Mouse (Mus musculus): ENCODE results near the gene Arf5. TPM values are rescaled to one million over a fixed set of nuclear protein-coding genes. Genes with fewer than 3 reads are reported as not detected.

Gene Arf5
- polyA plus RNA-seq, 1 experiment from 2014 or later = 420 TPM

- Histone ChIP-seq H3K9ac (no peak overlapping the region), H3K9me3 (no peaks in the 10 kb centered on the region), H3K4me3 (no peak overlapping the region), H3K4me1 (peaks cover 32% of the 10 kb centered on the region), H3K4me2 (no peak overlapping the region), H3K36me3 (peaks cover 38% of the 10 kb centered on the region), H3K27me3 (no peaks in the 10 kb centered on the region), H3K27ac (no peak overlapping the region)
- 90% methylated on average over 14 of the region's 14 CpGs for WGBS
- ATAC-seq (ENCODE audit: insufficient number of reproducible peaks, low FRiP score, low TSS enrichment, low read depth) = no peak
These were observed 4.9 kb upstream of the Arf5 start for GRCm38 (mm10) chr6:28418449-28418848.

- peaks cover 37% of the 10 kb centered on the region for H3K4me1 ChIP-seq
- no peaks in the 10 kb centered on the region for H3K27me3 ChIP-seq
- H3K4me2 ChIP-seq = peak overlapping the region; percentile 87; the same call in 1 of the 2 replicates
- H3K4me3 ChIP-seq = 0 out of 2 replicates have a peak overlapping the region, but pooled peaks have one; percentile 76
- 66% methylated on average over 2 of the region's 2 CpGs for WGBS
- no peak overlapping the region for H3K9ac ChIP-seq
- no peak overlapping the region for H3K27ac ChIP-seq
- peaks cover 35% of the 10 kb centered on the region for H3K36me3 ChIP-seq
- no peak for ATAC-seq (ENCODE audit: insufficient number of reproducible peaks, low FRiP score, low TSS enrichment, low read depth)
- no peaks in the 10 kb centered on the region for H3K9me3 ChIP-seq
These were observed 3.7 kb upstream of the Arf5 start for GRCm38 (mm10) chr6:28419673-28420072.

GRCm38 (mm10) chr6:28420361-28420760 is 3.0 kb upstream of the Arf5 start:
- ATAC-seq (ENCODE audit: insufficient number of reproducible peaks, low FRiP score, low TSS enrichment, low read depth) = no peak
- Histone ChIP-seq H3K9me3 (no peaks in the 10 kb centered on the region), H3K27ac (no peak overlapping the region), H3K36me3 (peaks cover 33% of the 10 kb centered on the region), H3K4me2 (peak overlapping the region; percentile 87), H3K4me1 (peaks cover 43% of the 10 kb centered on the region), H3K9ac (no peak overlapping the region), H3K27me3 (no peaks in the 10 kb centered on the region), H3K4me3 (peak overlapping the region; percentile 76)
- WGBS = 77% methylated on average over 17 of the region's 17 CpGs

GRCm38 (mm10) chr6:28420865-28421264 is 2.5 kb upstream of the Arf5 start:
- Histone ChIP-seq H3K9me3 (no peaks in the 10 kb centered on the region), H3K27ac (peak overlapping the region; percentile 65), H3K9ac (peak overlapping the region; percentile 53), H3K4me1 (peaks cover 45% of the 10 kb centered on the region), H3K27me3 (no peaks in the 10 kb centered on the region), H3K4me2 (peak overlapping the region; percentile 87), H3K36me3 (peaks cover 31% of the 10 kb centered on the region), H3K4me3 (peak overlapping the region; percentile 76)
- ATAC-seq (ENCODE audit: insufficient number of reproducible peaks, low FRiP score, low TSS enrichment, low read depth) = no peak
- 20% methylated on average over 13 of the region's 13 CpGs for WGBS

GRCm38 (mm10) chr6:28421469-28422000 is 1.8 kb upstream of the Arf5 start:
- no peaks in the 10 kb centered on the region for H3K27me3 ChIP-seq
- H3K4me2 ChIP-seq = peak overlapping the region; percentile 87
- peak overlapping the region; percentile 76 for H3K4me3 ChIP-seq
- WGBS = 1% methylated on average over 27 of the region's 27 CpGs
- peak; percentile 86 for ATAC-seq (ENCODE audit: insufficient number of reproducible peaks, low FRiP score, low TSS enrichment, low read depth)
- peak overlapping the region; percentile 53 for H3K9ac ChIP-seq
- no peaks in the 10 kb centered on the region for H3K9me3 ChIP-seq
- peaks cover 45% of the 10 kb centered on the region for H3K4me1 ChIP-seq
- peak overlapping the region; percentile 65 for H3K27ac ChIP-seq
- peaks cover 37% of the 10 kb centered on the region for H3K36me3 ChIP-seq

GRCm38 (mm10) chr6:28422651-28423290 is 589 bp upstream of the Arf5 start:
- H3K9me3 ChIP-seq = no peaks in the 10 kb centered on the region
- peak overlapping the region; percentile 79 for H3K27ac ChIP-seq
- peaks cover 33% of the 10 kb centered on the region for H3K36me3 ChIP-seq
- 66% methylated on average over 15 of the region's 15 CpGs for WGBS
- peak overlapping the region; percentile 58; the same call in 1 of the 2 replicates for H3K4me2 ChIP-seq
- ATAC-seq (ENCODE audit: insufficient number of reproducible peaks, low FRiP score, low TSS enrichment, low read depth) = no peak
- H3K4me3 ChIP-seq = peak overlapping the region; percentile 95
- H3K4me1 ChIP-seq = peaks cover 41% of the 10 kb centered on the region
- no peak overlapping the region for H3K9ac ChIP-seq
- no peaks in the 10 kb centered on the region for H3K27me3 ChIP-seq

GRCm38 (mm10) chr6:28423767-28424695 is 671 bp downstream of the Arf5 start:
- 9% methylated on average over 46 of the region's 46 CpGs for WGBS
- Histone ChIP-seq H3K9ac (peak overlapping the region; percentile 98), H3K4me1 (peaks cover 39% of the 10 kb centered on the region), H3K36me3 (peaks cover 21% of the 10 kb centered on the region), H3K4me2 (peak overlapping the region; percentile 58), H3K27ac (peak overlapping the region; percentile 79), H3K27me3 (no peaks in the 10 kb centered on the region), H3K9me3 (no peaks in the 10 kb centered on the region), H3K4me3 (peak overlapping the region; percentile 95)
- ATAC-seq (ENCODE audit: insufficient number of reproducible peaks, low FRiP score, low TSS enrichment, low read depth) = peak; percentile 16; the same call in 1 of the 2 replicates

- no peak for ATAC-seq (ENCODE audit: insufficient number of reproducible peaks, low FRiP score, low TSS enrichment, low read depth)
- Histone ChIP-seq H3K9ac (no peak overlapping the region), H3K27ac (no peak overlapping the region), H3K27me3 (no peaks in the 10 kb centered on the region), H3K36me3 (peaks cover 18% of the 10 kb centered on the region), H3K4me2 (peak overlapping the region; percentile 58), H3K9me3 (no peaks in the 10 kb centered on the region), H3K4me1 (peaks cover 33% of the 10 kb centered on the region), H3K4me3 (no peak overlapping the region)
- whole genome bisulfite sequencing = 73% methylated on average over 6 of the region's 6 CpGs
These were observed 1.7 kb downstream of the Arf5 start for GRCm38 (mm10) chr6:28425019-28425418.

- H3K27me3 ChIP-seq = no peaks in the 10 kb centered on the region
- no peaks in the 10 kb centered on the region for H3K9me3 ChIP-seq
- 83% methylated on average over 3 of the region's 3 CpGs for WGBS
- H3K4me1 ChIP-seq = peaks cover 15% of the 10 kb centered on the region
- no peak within 1 kb of the TSS for H3K4me2 ChIP-seq
- peaks cover 18% of the 10 kb centered on the region for H3K36me3 ChIP-seq
- H3K4me3 ChIP-seq = no peak within 1 kb of the TSS
- no peak for ATAC-seq (ENCODE audit: insufficient number of reproducible peaks, low FRiP score, low TSS enrichment, low read depth)
- H3K27ac ChIP-seq = no peak within 1 kb of the TSS
- no peak within 1 kb of the TSS for H3K9ac ChIP-seq
These were observed 3.9 kb downstream of the Arf5 start, which contains the start of gene Fscn3 for GRCm38 (mm10) chr6:28427096-28427839. TSS of gene Fscn3 (plus strand) at chr6:28427789.

GRCm38 (mm10) chr6:28428290-28428689 is 4.9 kb downstream of the Arf5 start, which contains the start of gene Gcc1:
TSS of gene Gcc1 (minus strand) at chr6:28428390.
- no peak within 1 kb of the TSS for H3K4me2 ChIP-seq
- peaks cover 14% of the 10 kb centered on the region for H3K4me1 ChIP-seq
- H3K4me3 ChIP-seq = no peak within 1 kb of the TSS
- no peak within 1 kb of the TSS for H3K9ac ChIP-seq
- no peak for ATAC-seq (ENCODE audit: insufficient number of reproducible peaks, low FRiP score, low TSS enrichment, low read depth)
- no peak within 1 kb of the TSS for H3K27ac ChIP-seq
- no peaks in the 10 kb centered on the region for H3K9me3 ChIP-seq
- 83% methylated on average over 3 of the region's 3 CpGs for WGBS
- H3K27me3 ChIP-seq = no peaks in the 10 kb centered on the region
- peaks cover 18% of the 10 kb centered on the region for H3K36me3 ChIP-seq

- Histone ChIP-seq H3K27me3 (no peaks in the 10 kb centered on the region), H3K9ac (no peak overlapping the region), H3K36me3 (peaks cover 18% of the 10 kb centered on the region), H3K9me3 (no peaks in the 10 kb centered on the region), H3K4me1 (peaks cover 6% of the 10 kb centered on the region), H3K27ac (no peak overlapping the region), H3K4me3 (no peak overlapping the region), H3K4me2 (no peak overlapping the region)
- WGBS = 80% methylated on average over 11 of the region's 11 CpGs
- no peak for ATAC-seq (ENCODE audit: insufficient number of reproducible peaks, low FRiP score, low TSS enrichment, low read depth)
These were observed 6.5 kb downstream of the Arf5 start for GRCm38 (mm10) chr6:28429870-28430269.
